Mouse (Mus musculus): ENCODE results near the gene Htr7.

The Htr7 gene

DNA sequence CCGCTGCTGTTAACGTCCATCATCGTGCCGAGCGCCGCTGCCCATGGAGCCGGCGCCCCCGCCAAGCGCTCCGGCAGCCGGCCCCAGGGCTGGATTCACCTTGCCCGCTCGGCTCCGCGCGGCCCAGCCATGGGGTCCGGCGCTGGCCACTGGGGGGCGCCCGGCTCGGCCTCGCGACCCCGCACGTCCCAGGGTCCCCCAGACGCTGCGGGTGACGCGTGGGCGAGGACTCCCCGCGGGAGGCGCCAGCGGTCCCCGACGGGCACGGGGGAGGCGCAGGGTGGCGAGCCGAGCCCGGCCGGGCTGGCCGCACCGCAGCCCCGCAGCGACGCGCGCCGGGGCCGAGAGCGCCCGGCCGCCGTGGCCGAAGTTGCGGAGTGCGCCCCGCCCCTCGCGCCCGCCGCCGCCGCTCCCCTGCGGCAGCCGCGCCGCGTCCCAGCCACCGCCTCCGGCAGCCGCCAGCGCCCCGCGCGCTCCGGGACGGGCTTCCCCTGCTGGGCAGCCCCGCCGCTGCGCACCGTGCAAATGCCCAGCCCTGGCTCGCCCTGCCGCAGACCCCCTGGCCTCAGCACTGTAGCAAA is at the start of gene Htr7:
Htr7 (minus strand) TSS at position 277 of the 581 bp plus-strand sequence.
- peak; percentile 55 for DNase-seq (ENCODE audit: low spot score)

DNA sequence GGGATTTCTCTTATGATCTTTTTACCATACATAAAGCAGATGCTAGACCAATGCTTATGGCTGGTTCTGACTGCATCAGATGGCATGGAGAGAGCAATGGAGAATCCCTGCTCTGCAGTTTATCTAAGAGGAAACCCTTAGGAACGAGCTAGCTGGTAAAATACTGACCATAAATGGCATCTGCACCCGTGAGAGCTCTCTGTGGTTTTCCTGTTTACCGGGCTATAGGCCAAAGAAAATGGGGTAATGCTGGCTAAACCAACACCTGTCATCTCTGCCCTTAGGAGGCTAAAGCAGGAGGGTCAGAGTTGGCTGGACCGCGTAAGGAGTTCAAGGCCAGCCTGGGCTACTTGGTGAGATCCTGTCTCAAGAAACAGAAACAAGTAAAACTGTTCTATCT is 46.6 kb upstream of the Htr7 start:
- no peak for DNase-seq (ENCODE audit: low spot score)

DNA sequence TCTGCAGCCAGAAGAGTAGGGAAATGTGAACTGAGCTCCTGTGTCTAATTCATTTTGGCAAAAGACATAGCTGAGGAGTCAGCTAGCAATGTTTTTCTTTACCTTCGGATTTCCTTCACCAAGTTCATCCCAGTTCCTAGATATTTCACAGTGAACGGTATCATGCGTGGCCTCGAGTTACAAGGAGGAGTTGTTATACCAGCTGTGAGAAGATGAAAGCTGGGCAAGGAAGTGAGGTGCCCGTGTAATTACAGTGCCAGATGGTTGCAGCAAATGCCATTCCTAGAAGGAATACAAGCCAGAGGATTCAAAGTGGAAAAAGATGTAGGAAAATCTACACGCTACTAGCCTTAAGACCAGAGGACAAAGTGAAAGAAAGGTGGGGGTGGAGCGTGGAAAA is 41.6 kb upstream of the Htr7 start:
- DNase-seq (ENCODE audit: low spot score) = no peak

DNA sequence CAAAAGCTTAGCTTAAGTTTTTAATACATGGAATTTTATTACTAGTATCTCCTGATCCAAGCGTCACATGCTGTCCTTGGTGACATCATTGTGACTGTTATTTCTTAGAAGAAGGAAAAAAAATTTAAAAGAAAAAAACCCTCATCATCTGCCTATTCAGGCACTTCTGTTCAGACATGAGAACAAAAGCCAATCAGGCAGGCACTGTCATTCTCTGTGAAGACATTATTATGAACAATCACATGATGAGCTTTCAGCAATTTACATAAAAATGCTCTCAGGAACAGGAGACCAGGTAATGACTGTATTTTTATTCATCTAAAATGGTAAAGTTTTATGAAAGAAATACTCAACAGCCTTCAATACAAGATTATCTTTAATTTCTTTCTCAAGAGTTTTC is 41.0 kb upstream of the Htr7 start:
- DNase-seq (ENCODE audit: low spot score) = no peak

DNA sequence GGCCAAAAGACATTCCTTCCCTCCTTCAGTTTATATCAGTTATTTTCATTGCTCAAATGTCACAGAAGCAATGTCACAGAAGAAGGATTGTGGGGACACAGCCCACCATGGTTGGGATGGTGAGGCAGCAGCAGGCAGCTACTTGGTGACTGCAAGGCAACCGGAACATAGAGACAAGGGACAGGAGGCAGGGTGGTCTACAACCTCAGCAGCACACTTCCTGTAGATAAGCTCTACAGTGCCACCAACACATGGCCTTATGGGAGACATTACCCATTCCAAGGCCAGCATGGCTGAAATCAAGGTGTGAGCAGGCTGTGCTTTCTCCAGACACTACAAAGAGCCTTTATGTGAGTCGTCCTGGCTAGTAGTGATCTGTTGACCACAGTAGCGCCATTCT is 39.9 kb upstream of the Htr7 start:
- DNase-seq (ENCODE audit: low spot score) = no peak

DNA sequence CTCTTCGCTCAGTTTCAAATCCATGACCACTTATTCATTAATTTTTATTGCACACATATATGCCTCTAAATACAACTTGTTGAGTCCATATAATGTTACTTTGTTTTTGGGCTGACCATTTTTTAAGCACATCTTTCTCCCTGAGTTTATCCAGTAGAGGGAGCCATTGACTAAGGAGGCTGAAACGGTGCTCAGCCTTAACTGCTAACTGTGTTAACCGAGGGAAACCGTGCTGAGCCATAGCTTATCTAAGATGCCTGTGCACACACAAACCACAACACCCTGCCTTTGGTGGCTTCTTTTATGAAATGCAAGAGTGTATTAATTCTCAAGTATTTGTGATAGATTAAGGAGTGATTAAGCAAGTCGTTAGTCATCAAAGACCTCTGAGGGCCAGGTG is 33.5 kb upstream of the Htr7 start:
- DNase-seq (ENCODE audit: low spot score) = peak; percentile 71

DNA sequence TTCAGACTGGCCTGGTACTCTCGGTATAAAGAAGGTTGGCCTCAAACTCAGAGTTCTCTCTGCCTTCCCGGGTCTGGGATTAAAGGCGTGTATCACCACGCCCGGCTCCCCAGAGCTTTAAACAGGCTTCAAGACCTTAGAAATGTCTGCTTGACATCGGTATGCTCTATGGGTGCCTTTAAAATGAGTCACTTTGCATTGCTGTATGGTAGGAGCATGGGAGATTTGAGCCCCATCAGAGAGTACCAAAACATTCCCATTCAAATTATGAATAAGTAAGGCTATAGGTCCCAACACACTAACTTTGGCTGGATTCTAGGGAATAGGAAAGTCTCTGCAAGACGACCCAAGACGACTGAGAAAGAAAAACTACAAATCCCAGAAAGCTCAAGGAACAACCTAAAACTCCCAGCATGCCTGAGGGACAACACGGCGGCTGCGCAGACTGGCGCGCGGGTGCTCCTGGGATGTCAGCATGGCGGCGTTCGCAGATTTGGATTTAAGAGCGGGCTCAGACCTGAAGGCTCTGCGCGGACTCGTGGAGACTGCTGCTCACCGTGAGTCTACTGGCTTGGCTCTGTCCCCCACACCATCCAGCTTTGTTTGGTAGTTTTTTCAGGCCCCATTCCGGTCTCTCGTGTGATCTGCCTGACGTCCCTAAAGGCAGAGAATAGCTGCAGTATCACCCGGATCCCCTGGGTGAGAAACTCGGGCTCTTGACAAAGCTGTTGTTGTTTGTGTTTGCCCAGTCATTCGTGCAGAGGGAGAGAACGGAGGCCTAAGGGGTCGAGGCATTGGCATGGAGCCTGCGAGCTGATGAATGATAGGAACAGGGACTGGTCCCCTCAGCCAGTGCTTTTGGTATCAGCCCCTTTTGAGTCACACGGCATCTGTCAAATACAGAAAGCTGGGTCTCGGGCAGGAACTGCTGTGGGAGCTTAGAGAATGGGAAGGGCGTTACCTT is 26.2 kb upstream of the Htr7 start, which contains the start of gene Rpp30:
Rpp30 (plus strand) TSS at position 455 of the 964 bp plus-strand sequence.
- peak; percentile 95 for DNase-seq (ENCODE audit: low spot score)

DNA sequence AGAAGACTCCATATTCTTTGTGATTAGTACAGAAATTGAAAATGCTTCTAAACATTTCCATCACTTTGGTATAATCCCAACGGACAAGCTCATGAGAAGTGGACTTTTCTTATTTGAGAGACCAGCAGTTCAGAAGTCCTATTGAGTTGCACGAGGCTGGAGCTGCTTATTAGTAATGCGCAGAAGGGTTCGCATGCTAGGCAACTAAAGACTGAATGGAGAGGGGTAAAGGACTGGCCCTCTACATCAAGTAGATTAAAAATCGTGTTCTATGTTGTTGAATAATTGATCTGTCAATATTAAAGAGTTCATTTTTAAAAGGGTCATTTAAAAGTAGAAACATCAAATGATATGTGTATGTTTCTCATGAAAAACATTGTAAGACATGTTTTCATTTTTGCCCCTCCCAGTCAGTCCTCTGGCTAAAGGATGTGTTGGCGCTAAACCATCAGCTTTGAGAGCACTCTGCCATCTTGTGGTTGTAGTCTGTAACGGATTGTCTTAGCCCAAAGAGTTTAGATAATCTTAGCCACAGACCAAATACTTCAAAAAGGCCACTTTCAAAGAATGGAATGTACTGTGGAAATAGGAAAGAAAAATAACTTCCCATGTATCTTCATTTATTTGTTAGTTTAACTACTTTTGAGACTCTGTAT is 25.4 kb upstream of the Htr7 start:
- peak; percentile 91 for DNase-seq (ENCODE audit: low spot score)

DNA sequence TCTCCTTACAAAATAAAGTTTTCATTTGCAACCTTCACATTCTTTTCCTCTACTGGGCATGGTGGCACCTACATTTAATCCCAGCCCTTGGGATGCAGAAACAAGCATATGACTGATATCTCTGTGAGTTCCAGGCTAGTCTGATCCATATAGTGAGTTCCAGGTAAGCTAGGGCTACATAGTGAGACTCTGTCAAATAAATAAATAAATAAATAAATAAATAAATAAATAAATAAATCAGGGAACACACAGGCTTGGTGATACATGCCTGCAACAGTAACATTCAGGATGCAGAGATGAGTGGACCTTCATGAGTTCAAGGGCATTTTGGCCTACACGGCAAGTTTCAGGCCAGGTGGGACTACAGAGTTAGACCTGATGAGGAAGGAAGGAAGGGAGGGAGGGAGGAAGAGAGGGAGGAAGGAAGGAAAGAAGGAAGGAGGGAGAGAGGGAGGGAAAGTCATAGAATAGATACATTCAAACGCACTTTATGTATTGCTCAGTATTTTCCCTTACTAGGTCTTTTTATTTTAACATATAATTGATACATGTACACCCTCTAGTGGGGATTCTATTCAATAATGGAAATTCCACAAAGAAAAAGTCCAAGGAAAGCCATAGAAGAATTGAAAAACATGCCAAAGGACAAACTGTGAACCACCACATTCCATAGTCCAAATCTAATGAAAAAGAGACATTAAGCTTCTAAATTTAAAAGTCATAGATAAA is 5.7 kb upstream of the Htr7 start:
- no peak for DNase-seq (ENCODE audit: low spot score)

DNA sequence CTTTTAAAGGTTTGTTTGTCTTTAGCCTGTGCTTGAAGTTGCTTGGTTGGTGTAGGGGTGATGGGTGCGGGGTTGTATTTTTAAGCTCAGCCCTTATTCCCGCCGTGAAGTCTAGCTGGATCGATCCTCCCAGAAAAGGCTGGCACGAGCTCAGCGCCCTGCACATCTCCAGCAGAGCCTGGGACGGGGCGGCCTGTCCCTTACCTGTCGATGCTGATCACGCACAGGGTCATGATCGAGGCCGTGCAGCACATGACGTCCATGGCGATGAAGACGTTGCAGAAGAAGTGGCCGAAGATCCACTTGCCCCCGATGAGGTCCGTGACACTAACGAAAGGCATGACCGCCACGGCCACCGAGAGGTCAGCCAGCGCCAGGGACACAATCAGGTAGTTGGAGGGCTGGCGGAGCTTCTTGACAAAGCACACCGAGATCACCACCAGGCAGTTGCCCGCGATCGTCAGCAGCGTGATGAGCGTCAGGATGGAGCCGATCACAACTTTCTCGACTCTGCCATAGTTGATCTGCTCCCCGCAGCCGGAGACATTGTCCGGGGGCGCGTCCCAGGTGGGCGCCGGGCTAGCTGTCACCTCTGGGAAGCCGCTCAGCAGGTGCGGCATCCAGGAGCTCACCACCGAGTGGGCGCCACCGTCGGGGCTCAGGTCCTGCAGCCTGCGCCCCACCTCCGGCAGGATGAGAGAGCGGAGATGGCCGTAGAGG is 645 bp downstream of the Htr7 start:
- no peak for DNase-seq (ENCODE audit: low spot score)

DNA sequence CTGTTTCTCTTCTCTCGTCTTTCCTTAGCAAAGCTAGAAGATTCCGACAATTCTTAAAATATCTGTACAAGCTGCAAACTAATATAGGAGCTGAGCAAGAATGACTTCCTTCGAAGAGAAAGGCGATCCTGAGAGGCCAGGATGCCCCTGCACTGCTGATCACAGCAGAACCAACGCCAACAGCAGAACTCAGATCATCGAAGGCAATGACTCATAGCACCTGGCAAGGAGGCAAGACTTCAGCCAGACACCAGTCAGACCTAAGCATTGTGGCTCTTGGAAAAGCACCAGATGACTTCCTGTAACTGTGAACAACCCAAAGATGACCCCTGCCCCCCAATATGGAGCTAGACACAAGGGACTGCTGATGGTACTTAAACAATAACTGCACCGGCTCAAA is 11.3 kb downstream of the Htr7 start:
- DNase-seq (ENCODE audit: low spot score) = no peak

DNA sequence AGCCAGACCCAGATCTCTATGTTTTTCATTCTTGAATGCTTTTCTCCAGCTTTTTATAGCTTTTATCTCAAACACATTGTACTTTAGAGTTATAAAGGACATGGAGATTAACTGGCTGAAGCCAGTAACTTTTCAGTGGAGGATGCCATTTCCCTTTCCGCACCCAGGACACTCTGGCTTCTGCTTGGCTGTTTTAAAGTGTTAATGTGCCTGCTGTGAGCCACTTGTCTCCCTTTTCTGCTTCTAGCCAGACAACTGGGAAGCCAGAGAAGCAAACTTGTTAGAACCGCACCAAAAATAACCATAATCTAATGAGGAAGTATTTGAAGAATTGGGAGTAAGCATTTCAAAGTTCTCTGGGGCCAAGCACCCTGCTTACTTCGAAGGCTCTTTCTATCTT is 42.5 kb downstream of the Htr7 start:
- DNase-seq (ENCODE audit: low spot score) = no peak

DNA sequence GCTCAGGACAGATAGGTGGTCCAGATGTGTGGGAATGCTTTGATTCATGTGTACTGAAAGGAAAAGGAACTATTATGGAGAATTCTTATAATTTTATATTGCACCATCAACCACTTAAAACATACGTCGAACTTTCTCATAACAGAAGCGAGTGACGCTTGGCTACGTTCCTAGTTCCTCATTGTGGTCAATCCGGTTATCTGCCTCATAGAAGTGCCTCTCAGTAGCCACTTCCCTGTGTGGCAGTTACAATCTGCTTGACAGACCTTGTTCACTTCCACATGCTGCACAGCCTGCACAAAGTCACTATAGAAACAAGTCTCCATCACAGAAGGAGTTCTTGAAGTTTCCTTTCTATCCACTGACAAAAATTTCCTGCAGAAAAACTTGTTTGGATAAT is 51.0 kb downstream of the Htr7 start:
- DNase-seq (ENCODE audit: low spot score) = no peak

DNA sequence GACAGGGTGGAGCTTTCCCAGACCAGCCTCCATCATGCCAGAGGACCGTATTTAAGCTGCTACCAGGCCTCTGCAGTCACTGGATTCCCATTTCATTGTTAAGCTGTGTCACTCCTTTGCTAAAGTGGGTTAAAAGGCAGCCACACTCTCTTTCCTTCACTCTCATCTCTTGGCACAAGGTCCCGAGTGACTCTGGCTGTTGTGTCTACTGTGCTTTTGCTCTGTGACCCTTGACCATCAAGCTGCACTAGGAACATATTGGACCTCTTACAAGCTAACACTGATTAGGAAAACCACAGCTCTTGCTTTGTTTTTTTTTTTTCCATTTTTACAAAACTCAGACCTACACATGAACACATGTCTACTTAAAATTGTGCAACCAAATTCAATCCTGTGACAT is 52.3 kb downstream of the Htr7 start:
- no peak for DNase-seq (ENCODE audit: low spot score)

DNA sequence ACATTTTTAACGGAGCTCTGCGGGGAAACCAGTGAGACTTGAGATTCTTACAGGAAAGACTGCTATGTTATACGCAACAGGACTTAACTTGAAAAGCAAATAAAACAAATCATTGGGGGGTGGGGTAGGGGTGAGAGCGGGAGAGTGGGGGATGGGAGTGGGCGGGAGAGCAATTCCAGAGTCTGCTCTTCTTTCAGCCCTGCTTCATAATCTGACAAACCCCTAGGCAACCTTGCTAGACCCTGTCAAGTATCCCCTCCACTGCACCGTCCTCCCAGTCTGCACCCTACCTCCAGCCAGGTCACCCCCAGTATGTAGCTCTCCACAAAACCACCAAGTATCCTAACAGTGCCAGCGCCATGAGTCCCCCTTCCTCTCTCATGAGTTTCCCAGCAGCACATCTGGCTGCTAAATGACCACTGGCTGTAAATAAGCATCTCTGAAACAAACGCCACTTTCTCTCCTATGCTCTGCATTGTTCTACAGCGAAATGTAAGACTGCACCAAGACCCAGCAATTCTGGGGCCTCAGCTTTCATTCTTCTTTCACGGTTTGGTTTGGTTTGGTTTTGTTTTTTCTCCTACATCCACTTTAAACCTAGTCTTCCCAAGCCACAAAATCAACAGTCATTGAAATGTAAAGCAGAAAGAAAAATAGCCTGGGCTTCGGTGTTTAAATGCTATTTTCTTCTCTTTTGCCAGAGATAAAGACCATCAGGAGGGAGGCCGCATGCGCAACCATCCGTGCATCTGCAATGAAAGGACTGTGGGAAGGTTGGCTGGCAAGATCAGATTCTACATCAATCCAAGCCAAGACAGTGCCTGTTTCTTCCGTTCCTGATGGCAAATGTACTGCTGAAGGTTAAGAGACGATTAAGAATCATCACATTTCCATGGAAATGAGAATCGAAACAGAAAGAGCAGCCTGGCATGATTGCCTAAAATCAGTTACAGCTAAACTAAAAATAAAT is 54.5 kb downstream of the Htr7 start:
- no peak for DNase-seq (ENCODE audit: low spot score)

DNA sequence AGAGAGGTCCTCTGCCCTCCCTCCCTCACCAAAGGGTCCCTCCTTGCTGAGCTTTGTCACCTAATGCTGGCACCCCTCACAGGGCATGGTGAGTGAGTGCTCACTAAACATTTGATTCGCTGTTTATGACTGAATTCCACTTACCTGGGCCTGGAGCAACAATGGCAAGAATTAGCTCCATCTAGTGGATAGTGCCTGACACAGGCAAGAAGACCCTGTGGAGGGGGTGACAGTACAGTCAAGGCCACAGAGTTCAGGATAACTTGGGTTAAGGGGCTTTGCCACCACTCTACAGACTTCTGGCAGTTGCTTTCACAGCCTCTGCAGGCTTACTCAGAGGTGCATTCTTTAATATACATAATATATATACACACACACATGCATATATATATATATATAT is 55.8 kb downstream of the Htr7 start:
- peak; percentile 36 for DNase-seq (ENCODE audit: low spot score)

DNA sequence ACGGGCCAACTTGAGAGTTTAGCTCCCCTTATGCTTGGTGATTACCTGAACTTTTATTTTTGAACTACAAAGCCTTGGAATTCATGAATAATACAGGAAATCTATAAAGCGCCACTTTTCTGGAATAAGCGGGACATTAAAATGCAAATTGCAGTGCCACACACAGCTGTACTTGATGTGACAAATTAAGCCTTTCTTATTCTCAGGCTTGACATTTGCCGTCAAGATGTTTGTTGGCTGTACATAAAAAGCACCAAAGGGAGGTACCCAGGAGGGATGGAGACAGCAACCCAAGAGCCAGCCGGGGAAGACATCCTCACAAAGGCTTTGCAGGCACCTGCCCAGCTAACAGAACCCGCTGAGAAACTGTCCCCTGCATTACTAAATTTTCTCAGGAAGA is 56.4 kb downstream of the Htr7 start:
- no peak for DNase-seq (ENCODE audit: low spot score)

DNA sequence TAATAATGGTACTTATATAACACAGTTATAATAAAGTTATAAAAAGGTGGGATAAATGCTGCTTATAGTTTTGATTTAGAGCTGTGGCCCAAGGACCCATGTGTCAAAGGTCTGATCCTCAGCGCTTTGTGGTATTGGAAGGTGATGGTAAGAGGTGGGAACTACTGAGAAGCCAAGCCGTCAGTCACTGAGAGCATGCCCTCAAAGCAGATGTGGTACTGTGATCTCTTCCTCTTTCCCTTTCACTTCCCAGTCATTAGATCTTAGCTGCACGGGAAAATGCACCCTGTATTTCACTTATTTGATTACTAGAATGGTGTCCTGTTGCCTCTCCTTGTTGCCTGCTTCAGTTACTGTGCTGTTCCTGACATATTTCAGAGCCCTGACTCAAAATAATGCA is 59.9 kb downstream of the Htr7 start:
- no peak for DNase-seq (ENCODE audit: low spot score)

DNA sequence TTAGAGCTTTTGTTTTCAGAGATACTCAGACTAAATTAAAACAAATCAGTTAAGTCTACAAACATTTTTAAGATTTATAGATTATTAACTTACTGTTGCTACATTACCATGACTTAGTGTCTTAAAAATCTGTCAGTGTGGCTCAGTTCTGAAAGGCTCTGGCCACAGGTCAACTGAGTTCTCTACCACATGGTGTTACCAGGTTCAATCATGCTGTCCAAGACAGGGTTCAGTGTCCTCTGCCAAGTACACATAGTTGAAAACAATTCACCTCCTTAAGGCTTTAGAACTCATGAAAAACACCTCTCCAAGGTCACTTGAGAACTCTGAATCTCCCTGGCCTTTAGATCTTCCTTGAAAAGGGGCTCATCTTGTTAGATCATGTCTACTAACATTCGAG is 69.8 kb downstream of the Htr7 start:
- no peak for DNase-seq (ENCODE audit: low spot score)

DNA sequence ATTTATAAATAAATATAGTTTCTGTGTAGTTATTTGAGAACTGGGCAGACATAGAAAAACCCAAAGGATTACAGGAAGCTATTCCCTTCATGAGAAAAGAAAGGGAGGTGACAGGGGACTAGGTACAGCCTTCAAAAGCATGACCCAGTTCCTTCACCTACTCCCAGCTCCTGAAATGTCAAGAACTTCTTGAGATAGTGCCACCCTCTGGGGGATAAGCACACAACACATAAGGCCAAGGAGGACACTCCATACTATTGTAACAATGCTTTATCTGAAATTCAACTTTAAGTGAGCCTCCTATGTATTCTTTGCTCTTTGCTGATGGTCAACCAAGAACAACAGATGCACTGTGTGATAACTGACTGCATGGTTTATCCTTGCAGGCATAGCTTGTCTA is 82.6 kb downstream of the Htr7 start:
- no peak for DNase-seq (ENCODE audit: low spot score)

DNA sequence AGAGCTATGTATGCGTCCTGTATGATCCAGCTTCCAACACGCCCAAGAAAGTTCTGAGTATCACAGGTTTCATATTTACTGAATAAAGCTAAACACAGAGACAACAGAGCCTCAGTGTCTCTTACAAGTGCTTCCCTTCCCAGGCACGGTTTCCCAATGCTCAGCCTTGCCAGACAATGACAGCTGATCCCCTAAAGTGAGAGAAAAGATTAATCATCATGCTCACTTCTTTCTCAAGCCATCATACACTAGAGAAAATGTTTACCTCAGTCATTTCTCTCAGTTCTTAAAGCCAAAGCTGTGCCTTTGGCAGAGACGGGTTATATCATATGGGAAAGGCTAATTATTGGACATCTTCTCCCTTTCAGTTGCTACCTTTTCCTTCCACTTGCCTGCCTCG is 99.7 kb downstream of the Htr7 start:
- DNase-seq (ENCODE audit: low spot score) = no peak
